Mouse (Mus musculus): ENCODE data around the gene Nrd1.

DNA sequence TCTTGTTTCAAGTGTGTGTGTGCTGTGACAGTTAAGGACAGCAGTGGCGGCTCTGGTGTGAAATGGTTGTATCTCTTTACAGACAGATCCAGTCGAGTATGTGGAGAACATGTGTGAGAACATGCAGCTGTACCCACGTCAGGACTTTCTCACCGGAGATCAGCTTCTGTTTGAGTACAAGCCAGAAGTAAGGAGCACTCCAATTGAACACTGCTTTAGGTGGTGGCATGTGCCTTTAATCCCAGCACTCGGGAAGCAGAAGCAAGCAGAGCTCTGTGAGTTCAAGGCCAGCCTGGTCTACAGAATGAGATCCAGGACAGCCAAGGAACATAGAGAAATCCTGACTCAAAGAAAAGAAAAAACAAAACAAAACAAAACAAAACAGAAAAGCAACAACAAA, 42.8 kb downstream of the Nrd1 start:
- TF ChIP-seq CTCF (IDR thresholded peaks at IDR 0.05; ENCODE audit: low read depth, low read length) (no peak), POLR2A (IDR thresholded peaks at IDR 0.05; ENCODE audit: borderline replicate concordance, low read depth, low read length) (no peak)
